Mouse (Mus musculus): ENCODE results near the gene Ypel1.
A peak's percentile ranks its signal among the peaks of the same experiment; 100 is the strongest.

Gene Ypel1

DNA sequence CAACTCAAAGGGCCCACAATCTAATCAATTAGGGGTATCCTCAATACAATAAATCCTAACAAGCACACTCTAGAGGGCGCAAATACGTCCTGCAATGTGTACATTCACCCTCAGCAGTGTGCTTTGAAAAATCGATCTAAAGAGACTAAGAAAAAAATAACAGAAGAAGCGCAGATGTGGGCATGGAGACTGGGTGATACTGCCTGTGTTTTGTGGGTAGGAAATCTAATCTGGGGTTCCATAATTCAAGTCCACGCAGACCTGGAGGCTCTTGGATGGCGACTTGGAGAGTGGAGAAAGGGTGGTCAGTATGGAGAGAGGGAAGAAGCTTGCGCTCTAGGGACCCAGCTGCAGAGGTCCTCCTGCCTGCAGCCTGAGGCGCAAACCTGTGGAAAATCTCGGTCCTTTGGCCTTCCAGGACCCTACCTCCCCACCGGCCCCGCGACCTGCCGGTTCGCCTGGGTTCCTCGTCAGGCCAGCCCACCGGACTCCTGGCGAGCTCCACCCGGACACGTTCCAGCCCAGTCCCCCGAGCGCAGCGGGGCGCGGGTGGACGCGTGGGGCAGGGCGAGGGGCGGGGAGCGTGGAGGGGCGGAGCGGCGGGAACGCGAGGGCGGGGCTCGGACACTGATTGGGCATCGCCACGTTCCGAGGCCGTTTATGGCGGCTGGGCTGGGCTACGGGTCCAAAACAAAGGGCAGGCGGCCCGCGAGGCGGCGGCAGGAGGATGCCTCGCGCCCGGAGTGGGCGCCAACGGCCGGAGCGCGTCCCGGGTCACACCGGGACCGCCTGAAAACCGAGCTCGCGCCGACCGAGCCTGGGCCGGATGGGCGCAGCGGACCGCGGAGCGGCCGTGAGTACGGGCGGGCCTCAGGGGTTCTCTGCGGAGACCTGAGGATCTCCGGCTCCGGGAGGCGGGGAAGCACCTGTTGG lies at the start of gene Ypel1:
Ypel1 (plus strand) TSS at position 186 of the 933 bp plus-strand sequence.
- peak; percentile 88 for DNase-seq

GRCm38 (mm10) chr16:17024469-17025148 lies 44.9 kb upstream of the Ypel1 start:
- DNase-seq, result peak; percentile 54 to 72

DNA sequence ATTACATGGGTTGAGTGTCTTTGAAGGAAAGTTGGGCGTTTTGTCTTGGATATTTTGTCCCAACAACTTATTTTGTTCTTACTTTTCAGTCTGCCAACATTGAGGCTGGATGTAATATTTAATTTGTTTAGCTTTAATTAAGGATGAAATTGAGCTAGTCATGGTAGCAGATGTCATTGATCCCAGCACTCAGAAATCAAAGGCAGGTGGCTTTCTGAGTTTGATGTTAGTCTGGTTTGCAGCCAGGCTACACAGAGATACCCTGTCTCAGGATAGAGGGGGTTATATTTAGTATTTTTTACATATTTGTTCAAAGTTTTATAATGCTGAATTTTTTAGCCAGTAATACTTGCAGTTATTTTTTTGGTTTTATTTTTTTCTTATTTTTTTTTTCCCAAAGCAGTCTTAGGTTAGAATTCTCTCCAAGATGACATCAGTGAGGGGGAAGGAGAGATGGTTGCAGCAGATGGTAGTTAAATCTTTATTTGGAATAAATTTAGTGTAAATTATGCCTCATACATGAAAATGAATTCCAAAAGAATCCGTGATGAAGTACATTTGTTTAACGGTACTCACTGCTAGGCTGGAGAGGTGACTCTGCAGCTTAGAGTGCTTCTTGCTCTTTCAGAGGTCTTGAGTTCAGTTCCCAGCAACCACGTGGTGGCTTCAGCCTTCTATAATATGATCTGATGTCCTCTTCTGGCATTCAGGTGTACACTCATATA lies 39.4 kb upstream of the Ypel1 start:
- no peak for DNase-seq

- DNase-seq, result no peak
These were observed 35.7 kb upstream of the Ypel1 start for GRCm38 (mm10) chr16:17033754-17034153.

DNA sequence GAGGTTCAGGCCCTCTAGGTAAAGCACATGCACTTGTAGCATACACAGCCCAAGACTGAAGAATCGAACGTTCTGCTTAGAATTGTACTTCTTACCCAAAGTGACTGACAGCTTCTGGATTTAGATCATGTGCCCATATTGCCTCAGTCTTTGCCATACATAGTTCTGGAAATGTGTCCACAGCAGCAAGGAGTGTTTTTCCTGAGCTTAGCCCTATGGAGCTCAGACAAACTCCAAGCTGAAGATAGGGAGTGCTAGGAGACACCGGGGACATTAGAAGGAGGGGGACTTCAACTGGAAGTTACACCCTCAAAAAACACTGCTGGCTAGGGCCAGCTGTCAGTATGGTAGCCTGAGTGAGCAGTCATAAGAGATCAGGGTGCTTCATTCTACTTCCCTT lies 28.8 kb upstream of the Ypel1 start:
- no peak for DNase-seq

- no peak for DNase-seq
These were observed 28.1 kb upstream of the Ypel1 start for GRCm38 (mm10) chr16:17041417-17041816.

- peak; percentile 24 to 31 for DNase-seq
These were observed 25.2 kb upstream of the Ypel1 start for GRCm38 (mm10) chr16:17044320-17044719.

- no peak for DNase-seq
These were observed 24.2 kb upstream of the Ypel1 start for GRCm38 (mm10) chr16:17045287-17045686.

- DNase-seq, result no peak
These were observed 19.6 kb upstream of the Ypel1 start for GRCm38 (mm10) chr16:17049886-17050285.

GRCm38 (mm10) chr16:17052087-17052486 lies 17.4 kb upstream of the Ypel1 start:
- DNase-seq, result no peak

DNA sequence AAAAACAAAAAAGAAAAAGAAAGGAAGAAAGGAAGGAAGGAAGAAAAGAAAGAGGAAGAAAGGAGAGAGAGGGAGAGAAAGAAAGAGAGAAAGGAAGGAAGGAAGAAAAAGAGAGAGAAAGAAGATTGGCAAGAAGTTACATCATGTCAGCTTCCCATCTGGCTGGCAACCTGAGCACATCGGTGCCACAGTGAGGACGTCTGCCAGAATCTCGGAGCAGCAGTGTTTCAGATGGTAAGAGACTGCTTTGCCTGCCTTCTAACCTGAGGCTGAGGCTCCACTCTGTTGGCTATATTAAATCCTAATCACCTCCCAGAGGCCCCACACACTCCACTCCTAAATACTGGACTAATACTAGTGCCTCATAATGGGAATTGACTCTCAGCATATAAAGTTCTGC lies 15.6 kb upstream of the Ypel1 start:
- DNase-seq, result no peak

- DNase-seq, result no peak
These were observed 13.9 kb upstream of the Ypel1 start for GRCm38 (mm10) chr16:17055584-17055983.

- no peak for DNase-seq
These were observed 7.2 kb upstream of the Ypel1 start for GRCm38 (mm10) chr16:17062338-17062737.

- no peak for DNase-seq
These were observed 1.9 kb upstream of the Ypel1 start for GRCm38 (mm10) chr16:17067552-17067951.

- no peak for DNase-seq
These were observed 1.2 kb downstream of the Ypel1 start for GRCm38 (mm10) chr16:17070716-17071115.

- DNase-seq, result no peak
These were observed 3.5 kb downstream of the Ypel1 start for GRCm38 (mm10) chr16:17073000-17073399.

DNA sequence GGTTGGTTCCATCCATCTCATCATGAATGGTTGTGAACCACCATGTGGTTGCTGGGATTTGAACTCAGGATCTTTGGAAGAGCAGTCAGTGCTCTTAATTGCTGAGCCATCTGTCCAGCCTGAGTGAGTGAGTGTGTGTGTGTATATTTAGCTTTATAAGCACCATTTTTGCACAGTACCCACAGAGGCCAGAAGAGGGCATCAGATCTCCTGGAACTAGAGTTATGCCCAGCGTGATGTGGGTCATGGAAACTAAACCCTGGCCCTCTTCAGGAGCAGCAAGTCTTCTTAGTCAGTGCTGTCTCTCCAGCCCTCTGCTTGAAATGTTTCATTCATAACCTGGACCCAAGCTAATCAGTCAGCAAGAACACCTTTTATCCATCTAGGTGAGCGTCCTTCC lies 6.8 kb downstream of the Ypel1 start:
- no peak for DNase-seq

- DNase-seq, result no peak
These were observed 7.4 kb downstream of the Ypel1 start for GRCm38 (mm10) chr16:17076869-17077268.

- no peak for DNase-seq
These were observed 8.6 kb downstream of the Ypel1 start for GRCm38 (mm10) chr16:17078101-17078500.

- no peak for DNase-seq
These were observed 12.8 kb downstream of the Ypel1 start for GRCm38 (mm10) chr16:17082121-17082792.

DNA sequence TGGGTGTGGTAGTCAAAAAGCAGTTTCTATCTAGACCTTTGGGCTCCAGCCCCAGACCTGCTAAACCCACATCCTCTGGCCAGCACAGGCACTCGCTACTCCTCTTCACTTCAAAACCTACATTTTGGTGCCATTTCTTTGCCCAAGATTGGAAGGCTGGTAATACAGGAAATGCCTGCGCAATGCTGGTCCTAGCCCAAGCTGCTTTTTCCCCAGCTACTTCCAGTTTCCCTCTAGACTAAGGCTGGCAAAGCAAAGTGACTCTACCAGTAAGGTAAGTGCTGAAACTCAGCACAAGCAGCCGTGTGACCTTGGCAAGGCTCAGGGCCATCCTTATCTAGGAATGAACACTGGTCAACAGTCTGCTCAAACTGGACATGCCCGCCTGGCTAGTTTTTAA lies 16.1 kb downstream of the Ypel1 start:
- DNase-seq, result no peak

DNA sequence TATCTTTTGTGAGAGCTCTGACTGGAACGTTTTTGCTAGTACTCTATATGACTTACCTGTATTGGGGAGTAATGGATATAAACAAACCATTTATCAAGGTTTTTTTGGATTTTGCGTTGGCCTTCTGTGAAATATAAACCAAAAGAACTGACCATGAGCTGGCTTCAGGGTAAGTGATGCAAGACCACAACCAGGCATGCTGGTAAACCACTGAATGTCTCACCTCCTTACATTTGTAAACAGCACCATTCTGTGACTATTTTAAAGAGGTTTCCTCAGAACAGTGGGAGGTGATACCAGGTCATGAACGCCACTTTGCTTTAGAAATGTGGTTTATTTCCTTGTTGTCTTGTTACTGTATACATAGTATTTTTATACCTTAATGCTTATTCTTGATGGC lies 16.7 kb downstream of the Ypel1 start:
- DNase-seq, result no peak

GRCm38 (mm10) chr16:17086669-17087193 lies 17.2 kb downstream of the Ypel1 start:
- DNase-seq, result no peak
